Mouse (Mus musculus) liver, adult 2 months (tissue): ENCODE results near the gene Col23a1.

Source experiments
- CTCF ChIP-seq: fragments of 200-500 bp; IDR thresholded peaks from 2 replicates; pipeline ENCODE4 v1.5.1; 2011; ENCODE audit warnings: low read depth, low read length, control low read depth
- POLR2A ChIP-seq: fragments of 200-500 bp; IDR thresholded peaks from 2 replicates; pipeline ENCODE4 v1.6.1; 2011; ENCODE audit warnings: low read length, control low read depth; ENCODE audit not compliant: insufficient read depth; ENCODE audit errors: extremely low read depth

GRCm38 (mm10) chr11:51565951-51566350, 276.2 kb downstream of the Col23a1 start:
- TF ChIP-seq CTCF (0 out of 2 replicates have a peak, but pooled peaks have one; percentile 27), POLR2A (no peak)
